Mouse (Mus musculus) embryonic facial prominence, embryonic 15.5 days (tissue): ENCODE measurements around the gene Spryd4. TPM values are rescaled to one million over a fixed set of nuclear protein-coding genes. Genes with fewer than 3 reads are reported as not detected.

Experiments
- polyA plus RNA-seq: library from polyadenylated mRNA; unstranded; fragments of >200 nt; fragmentation: Nextera tagmentation; extraction: Ambion mirVana; gene quantifications from 2 replicates; pipeline ENCODE4 v1.2.1, GENCODE M21; 2015

Spryd4 gene
- polyA plus RNA-seq, 1 experiment from 2014 or later = 30.8 TPM

Other genes starting within 250 kb of the Spryd4 start
- 0.38 and 1.1 TPM in 2 replicates for gene Hsd17b6, start 204.2 kb downstream of the Spryd4 start, polyA plus RNA-seq
- gene Prim1, start 196.6 kb downstream of the Spryd4 start, polyA plus RNA-seq = 65.6 and 68.6 TPM in 2 replicates
- 690 and 754 TPM in 2 replicates for gene Naca, start 176.2 kb downstream of the Spryd4 start, polyA plus RNA-seq
- gene Ptges3, start 152.9 kb downstream of the Spryd4 start, polyA plus RNA-seq = 453 and 461 TPM in 2 replicates
- gene Atp5b, start 128.5 kb downstream of the Spryd4 start, polyA plus RNA-seq = 1,910 and 2,016 TPM in 2 replicates
- gene Baz2a, start 120.2 kb downstream of the Spryd4 start, polyA plus RNA-seq = 11.0 and 12.2 TPM in 2 replicates
- gene Rbms2, start 31.5 kb downstream of the Spryd4 start, polyA plus RNA-seq = 40.1 and 41.6 TPM in 2 replicates
- 2.0 and 2.5 TPM in 2 replicates for gene Gls2, start 17.4 kb downstream of the Spryd4 start, polyA plus RNA-seq
- gene Mip, start 14.0 kb upstream of the Spryd4 start, polyA plus RNA-seq = 0.23 and 0.28 TPM in 2 replicates
- 43.8 and 48.1 TPM in 2 replicates for gene Timeless, start 20.3 kb upstream of the Spryd4 start, polyA plus RNA-seq
- 0.27 TPM in 1 of 2 replicates, not detected in the other for gene Apon, start 42.3 kb upstream of the Spryd4 start, polyA plus RNA-seq
- gene Apof, start 56.9 kb upstream of the Spryd4 start, polyA plus RNA-seq = not detected in 2 replicates
- 15.0 and 17.0 TPM in 2 replicates for gene Stat2, start 58.8 kb upstream of the Spryd4 start, polyA plus RNA-seq
- gene Il23a, start 86.9 kb upstream of the Spryd4 start, polyA plus RNA-seq = 0.35 TPM in 1 of 2 replicates, not detected in the other
- 27.6 and 32.0 TPM in 2 replicates for gene Pan2, start 91.5 kb upstream of the Spryd4 start, polyA plus RNA-seq
- 319 and 363 TPM in 2 replicates for gene Cnpy2, start 110.7 kb upstream of the Spryd4 start, polyA plus RNA-seq
- 164 and 180 TPM in 2 replicates for gene Cs, start 125.9 kb upstream of the Spryd4 start, polyA plus RNA-seq
- 19.4 and 20.4 TPM in 2 replicates for gene Coq10a, start 157.2 kb upstream of the Spryd4 start, polyA plus RNA-seq
- gene Ankrd52, start 165.3 kb upstream of the Spryd4 start, polyA plus RNA-seq = 11.0 and 12.1 TPM in 2 replicates
- 0.13 TPM in 1 of 2 replicates, not detected in the other for gene Slc39a5, start 189.4 kb upstream of the Spryd4 start, polyA plus RNA-seq
- gene Nabp2, start 199.7 kb upstream of the Spryd4 start, polyA plus RNA-seq = 66.2 and 75.7 TPM in 2 replicates
- 44.0 and 45.0 TPM in 2 replicates for gene Rnf41, start 199.8 kb upstream of the Spryd4 start, polyA plus RNA-seq
- 85.2 and 93.6 TPM in 2 replicates for gene Smarcc2, start 247.4 kb upstream of the Spryd4 start, polyA plus RNA-seq